Mouse (Mus musculus) E14TG2a.4 (cell line): ENCODE measurements around the gene Adgrg5.

Source experiments
- CTCF ChIP-seq: conservative IDR thresholded peaks from 2 replicates; pipeline ENCODE4 v1.5.1; 2014; ENCODE audit warnings: low read length
- POU5F1 ChIP-seq: IDR thresholded peaks from 2 replicates; pipeline ENCODE4 v1.6.1; 2014; ENCODE audit warnings: low read length, borderline replicate concordance

GRCm38 (mm10) chr8:94933918-94934317 is 10.4 kb downstream of the Adgrg5 start:
- TF ChIP-seq CTCF (no peak), POU5F1 (no peak)
